Mouse (Mus musculus): ENCODE data around the gene Nat8. TPM values are rescaled to one million over a fixed set of nuclear protein-coding genes. Genes with fewer than 3 reads are reported as not detected.
"Not testable (repeated sequence)": the region's sequence is repeated elsewhere in the genome, so short reads cannot be mapped to it uniquely, and the experiment has no call there.

The Nat8 gene
- polyA plus RNA-seq (2015; fragmentation: Nextera tagmentation; extraction: Ambion mirVana): 0.26 TPM in 1 of 2 replicates, not detected in the other

DNA sequence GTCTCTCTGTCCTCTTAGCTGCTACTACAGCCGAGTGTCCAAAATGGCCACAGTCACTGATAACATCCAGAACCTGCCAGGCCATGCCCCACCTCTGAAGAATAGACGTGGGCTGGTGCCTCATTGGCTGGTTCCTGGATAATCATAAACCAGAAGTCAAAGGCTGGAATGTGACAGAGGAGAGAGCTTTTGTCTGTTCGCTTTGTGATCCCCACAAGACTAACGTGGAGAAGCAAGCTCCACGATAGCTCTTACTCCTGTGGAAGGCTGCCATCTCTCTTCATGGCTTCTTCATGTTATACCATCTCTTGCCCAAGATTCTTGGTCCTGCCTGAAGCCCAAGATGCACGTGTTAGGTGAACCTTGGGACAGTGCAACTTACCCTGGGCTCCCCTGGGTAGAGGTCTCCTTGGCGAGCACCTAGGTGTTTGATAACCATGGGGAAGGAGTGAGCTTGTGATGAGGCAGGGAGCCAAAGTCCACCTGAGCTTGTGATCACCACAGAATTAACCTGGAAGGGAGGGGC, at the start of gene Nat8:
TSS of gene Nat8 (minus strand) at position 287 of the 526 bp plus-strand sequence.
- Histone ChIP-seq H3K27me3 (replicated peaks) (no peaks in the 10 kb centered on the region), H3K4me3 (no peak within 1 kb of the TSS), H3K9ac (no peak within 1 kb of the TSS), H3K36me3 (replicated peaks) (no peaks in the 10 kb centered on the region), H3K27ac (no peak within 1 kb of the TSS), H3K9me3 (no peaks in the 10 kb centered on the region), H3K4me1 (no peaks in the 10 kb centered on the region), H3K4me2 (no peak within 1 kb of the TSS)
- 78% methylated on average over 7 of the region's 7 CpGs for WGBS
- ATAC-seq (replicated peaks): no peak

DNA sequence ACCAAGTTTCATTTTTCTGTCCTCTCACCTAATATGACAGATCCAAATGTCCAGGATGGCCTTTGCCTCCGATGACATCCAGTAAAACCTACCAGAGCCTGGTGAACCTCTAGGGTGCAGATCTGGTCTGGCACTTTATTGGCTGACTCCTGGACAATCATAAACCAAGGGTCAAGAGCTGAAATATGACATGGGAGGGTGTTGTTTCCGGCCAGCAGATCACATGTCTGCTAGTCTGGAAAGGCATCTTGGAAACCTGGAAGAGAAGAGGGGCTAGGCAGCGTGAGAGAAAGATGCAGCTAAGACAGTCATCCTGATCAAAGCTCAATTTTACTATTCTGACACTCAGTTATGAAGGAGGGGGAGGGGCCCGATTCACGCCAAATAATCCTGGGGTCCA, 37.1 kb upstream of the Nat8 start, which contains the start of gene Nat8f2:
TSS of gene Nat8f2 (minus strand) at position 153 of the 400 bp plus-strand sequence.
- not testable (repeated sequence) for H3K27me3 ChIP-seq (replicated peaks); H3K4me2 ChIP-seq; H3K4me1 ChIP-seq; ATAC-seq (replicated peaks); H3K9ac ChIP-seq; H3K9me3 ChIP-seq; H3K4me3 ChIP-seq; H3K27ac ChIP-seq; H3K36me3 ChIP-seq (replicated peaks)
- WGBS: 92% methylated on average over 5 of the region's 5 CpGs

DNA sequence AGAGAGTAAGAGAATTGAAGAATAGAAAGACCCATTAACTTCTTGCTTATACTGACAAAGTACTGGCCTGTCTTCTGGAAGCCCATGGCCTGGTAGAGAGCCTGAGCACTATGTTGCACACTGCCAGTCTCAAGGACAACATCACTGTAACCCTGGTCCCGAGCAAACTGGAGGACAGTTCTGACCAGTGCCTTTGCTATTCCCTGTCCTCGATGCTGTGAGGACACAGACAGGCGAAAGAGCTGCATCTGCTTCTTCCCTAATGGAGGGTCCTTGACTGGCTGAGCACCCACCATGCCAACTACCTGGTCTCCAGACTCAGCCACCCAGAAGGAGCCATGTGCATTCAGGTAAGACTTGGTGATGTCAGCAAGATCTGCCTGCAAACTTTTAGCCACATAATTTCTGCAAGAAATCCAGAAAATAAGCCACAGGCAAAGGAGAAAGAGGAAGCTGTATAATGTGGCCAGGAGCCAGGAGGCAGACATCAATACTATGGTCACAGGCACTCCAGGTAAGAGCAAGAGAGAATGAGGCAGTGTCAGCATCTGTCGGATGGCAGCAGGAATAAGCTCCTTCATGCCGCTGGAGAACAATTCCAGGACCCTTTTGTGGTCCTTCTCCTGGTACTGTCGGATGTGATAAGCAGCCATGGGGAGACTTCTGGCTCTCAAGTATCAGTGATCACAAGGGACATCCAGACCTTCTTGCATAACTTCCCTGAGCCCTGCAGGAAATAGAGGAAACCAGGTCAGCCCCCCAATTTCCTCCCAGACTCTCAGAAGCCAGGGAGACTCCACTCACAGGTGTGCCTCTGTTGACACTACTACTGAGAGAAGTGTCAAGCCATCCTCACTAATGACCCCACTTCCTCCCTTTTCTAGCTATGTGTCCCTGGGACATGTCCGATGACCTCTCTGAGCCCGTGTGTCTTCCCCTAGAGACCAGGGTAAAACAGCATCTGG, 36.1 kb upstream of the Nat8 start:
- no peak for ATAC-seq (replicated peaks)
- Histone ChIP-seq H3K9ac (no peak overlapping the region), H3K4me1 (no peaks in the 10 kb centered on the region), H3K27ac (no peak overlapping the region), H3K27me3 (replicated peaks) (no peaks in the 10 kb centered on the region), H3K4me3 (no peak overlapping the region), H3K4me2 (no peak overlapping the region), H3K36me3 (replicated peaks) (no peaks in the 10 kb centered on the region), H3K9me3 (no peaks in the 10 kb centered on the region)
- WGBS: 84% methylated on average over 8 of the region's 8 CpGs

DNA sequence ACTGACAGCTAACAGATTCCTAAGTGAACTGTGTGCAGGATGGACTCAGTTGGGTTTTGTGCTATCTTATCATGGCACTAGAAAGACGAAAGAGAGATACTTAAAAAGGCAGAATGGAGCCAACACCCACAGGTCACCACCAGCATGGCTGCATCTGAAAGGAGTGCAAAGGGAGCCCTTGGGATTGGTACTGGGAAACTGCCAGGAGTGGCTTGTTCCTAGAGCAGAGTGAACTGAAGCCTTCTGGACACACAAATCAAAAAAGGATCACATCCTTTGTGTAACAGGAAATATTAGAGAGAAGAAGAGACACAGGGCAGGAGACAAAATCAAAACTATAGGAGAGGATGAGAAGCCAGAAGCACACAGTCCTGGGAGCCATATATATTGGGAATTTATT, 35.1 kb upstream of the Nat8 start:
- H3K4me2 ChIP-seq; H3K27ac ChIP-seq; H3K36me3 ChIP-seq (replicated peaks); H3K27me3 ChIP-seq (replicated peaks); H3K9ac ChIP-seq; H3K4me1 ChIP-seq; H3K4me3 ChIP-seq; H3K9me3 ChIP-seq; ATAC-seq (replicated peaks): not testable (repeated sequence)
- WGBS: 72% methylated on average over 1 of the region's 1 CpGs

DNA sequence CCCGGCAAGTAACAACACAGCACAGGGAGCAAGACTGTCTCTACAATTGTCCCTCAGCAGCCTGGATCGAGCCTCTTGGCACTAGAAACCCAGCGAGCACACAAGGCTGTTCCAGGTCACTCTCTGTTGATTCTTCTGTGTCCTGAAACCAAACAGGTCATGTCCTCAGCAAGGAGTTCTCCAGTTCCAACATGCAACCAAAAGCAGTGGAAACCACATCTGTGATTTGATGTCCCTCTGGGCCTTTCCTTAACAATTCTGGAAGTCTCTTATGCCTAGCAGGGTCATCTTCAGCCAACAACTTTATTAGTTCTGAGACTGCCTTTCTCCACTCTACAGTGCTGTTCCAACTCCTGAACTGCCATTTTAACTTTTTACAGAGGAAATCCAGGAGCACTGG, 34.3 kb upstream of the Nat8 start:
- not testable (repeated sequence) for H3K9ac ChIP-seq; H3K27ac ChIP-seq; H3K4me2 ChIP-seq; H3K9me3 ChIP-seq; H3K4me3 ChIP-seq; H3K36me3 ChIP-seq (replicated peaks); H3K4me1 ChIP-seq; ATAC-seq (replicated peaks); H3K27me3 ChIP-seq (replicated peaks)
- whole genome bisulfite sequencing: 81% methylated on average over 3 of the region's 3 CpGs

DNA sequence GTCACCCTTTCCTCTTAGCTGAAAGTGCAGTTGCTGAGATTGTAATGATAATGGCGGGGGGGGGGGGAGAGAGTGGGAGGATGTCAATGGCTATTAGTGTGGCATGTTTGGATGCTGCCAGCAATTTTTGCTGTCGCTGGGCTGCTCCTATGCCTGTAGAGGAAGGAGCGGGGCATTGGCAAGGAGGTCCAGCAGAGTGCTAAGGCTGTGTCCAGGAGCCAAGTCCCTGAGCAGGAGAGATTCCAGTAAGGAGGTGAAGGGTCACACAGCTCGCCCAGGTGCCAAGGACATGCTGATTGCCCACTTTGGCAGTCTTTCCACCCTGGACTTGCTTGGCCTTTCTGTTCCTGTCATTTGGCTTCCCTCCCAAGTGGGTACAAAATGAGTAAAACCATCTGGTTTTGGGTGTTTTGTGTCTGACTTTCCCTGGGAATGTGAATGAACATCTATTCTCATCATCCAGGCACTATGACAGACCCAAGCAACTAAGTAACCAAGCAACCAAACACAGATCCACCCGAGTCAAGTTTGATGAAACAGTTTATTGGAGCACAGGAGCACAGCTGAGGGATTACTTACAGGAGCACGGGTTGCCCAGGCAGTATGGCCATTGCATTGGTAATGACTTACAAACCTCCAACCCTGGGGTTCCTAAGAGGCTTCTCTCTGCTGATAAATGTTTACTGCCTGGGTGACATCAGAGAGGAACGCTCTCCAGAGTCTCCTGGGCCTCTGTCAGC, 33.2 kb upstream of the Nat8 start:
- not testable (repeated sequence) for H3K9me3 ChIP-seq; H3K36me3 ChIP-seq (replicated peaks); H3K9ac ChIP-seq; H3K27ac ChIP-seq; H3K27me3 ChIP-seq (replicated peaks); H3K4me2 ChIP-seq; H3K4me3 ChIP-seq; H3K4me1 ChIP-seq; ATAC-seq (replicated peaks)
- 67% methylated on average over 5 of the region's 7 CpGs for WGBS

DNA sequence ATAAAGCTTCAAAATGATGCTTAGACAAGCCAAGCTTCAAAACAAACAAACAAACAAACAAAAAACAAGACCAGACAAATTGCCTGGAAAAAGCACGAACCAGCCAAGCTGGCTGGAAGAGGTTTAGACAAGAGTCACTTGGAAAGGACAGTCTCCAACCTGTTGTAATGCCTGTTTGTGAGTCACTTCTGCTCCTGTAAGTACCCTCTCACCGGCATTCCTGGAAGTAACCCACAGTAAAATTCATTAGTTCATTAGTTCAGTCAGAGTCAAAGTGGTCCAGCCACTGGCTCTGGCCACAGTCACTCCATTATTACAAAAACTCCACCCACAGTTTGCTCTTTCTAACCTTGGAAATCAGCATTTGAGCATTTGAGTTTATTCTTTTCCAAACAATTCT, 32.0 kb upstream of the Nat8 start:
- 89% methylated on average over 2 of the region's 2 CpGs for WGBS
- Histone ChIP-seq H3K4me1 (no peaks in the 10 kb centered on the region), H3K27me3 (replicated peaks) (no peaks in the 10 kb centered on the region), H3K27ac (no peak overlapping the region), H3K9ac (no peak overlapping the region), H3K9me3 (no peaks in the 10 kb centered on the region), H3K36me3 (replicated peaks) (no peaks in the 10 kb centered on the region), H3K4me3 (no peak overlapping the region), H3K4me2 (no peak overlapping the region)
- ATAC-seq (replicated peaks): no peak

DNA sequence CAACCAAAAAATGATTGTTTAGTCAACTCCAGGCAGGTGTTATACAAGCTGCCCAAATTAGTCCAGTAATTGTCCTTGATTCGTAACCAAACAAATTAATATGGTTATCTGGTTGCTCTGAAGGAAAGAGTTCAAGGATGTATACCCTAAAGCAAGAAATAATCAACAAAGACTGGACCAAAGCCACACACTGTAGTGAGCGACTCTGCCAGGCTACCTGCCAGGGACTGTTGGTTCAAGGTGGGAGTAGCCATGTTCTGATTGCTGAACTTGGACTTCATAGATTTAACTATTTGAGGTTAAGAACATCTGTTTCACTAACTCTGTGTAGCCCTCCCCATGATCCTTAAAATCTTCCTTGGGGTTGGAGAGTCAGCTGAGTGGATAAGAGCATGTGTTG, 31.3 kb upstream of the Nat8 start:
- no peak overlapping the region for H3K9ac ChIP-seq
- H3K36me3 ChIP-seq (replicated peaks): no peaks in the 10 kb centered on the region
- H3K4me3 ChIP-seq: no peak overlapping the region
- ATAC-seq (replicated peaks): no peak
- H3K4me2 ChIP-seq: no peak overlapping the region
- no peak overlapping the region for H3K27ac ChIP-seq
- no peaks in the 10 kb centered on the region for H3K9me3 ChIP-seq
- H3K27me3 ChIP-seq (replicated peaks): no peaks in the 10 kb centered on the region
- no peaks in the 10 kb centered on the region for H3K4me1 ChIP-seq
- WGBS: 85% methylated on average over 2 of the region's 2 CpGs

DNA sequence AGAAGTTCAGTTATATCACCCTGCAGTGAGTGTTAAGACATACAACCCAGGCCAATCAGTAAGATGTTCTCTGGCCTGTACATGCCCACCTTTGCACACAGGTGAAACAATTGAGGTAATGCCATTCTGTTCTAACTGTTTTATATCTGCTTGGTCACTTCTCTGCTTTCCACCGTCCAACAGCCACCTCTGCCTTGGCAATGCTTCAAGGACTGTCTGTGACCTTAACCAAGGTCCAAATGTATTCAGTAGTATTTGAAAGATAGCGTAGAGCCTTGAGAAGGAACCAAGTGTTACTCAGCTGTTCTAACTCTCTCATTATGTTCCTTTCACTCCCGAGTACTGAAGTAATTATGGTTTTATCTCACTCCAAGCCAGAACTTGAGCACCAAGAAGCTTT, 30.7 kb upstream of the Nat8 start:
- 88% methylated on average over 3 of the region's 3 CpGs for WGBS
- no peaks in the 10 kb centered on the region for H3K4me1 ChIP-seq

DNA sequence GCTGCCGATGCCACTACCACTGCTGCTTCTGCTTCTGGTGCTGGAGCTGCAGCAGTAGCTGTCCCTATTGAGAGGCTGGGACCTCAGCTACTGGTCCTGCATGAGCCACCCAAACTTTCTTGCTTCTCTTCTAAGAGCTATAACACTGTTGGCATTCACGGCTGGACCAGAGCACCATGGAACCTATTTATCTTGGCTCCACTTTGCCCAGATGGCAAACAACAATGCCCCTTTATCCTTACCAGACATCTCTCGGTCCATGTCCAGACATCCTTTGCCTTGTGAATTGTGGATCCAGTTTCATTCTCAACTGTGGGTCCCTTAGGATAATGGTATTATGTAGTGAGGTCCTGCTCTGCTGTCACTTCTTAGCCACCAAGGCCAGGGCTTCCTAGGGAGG, 29.4 kb upstream of the Nat8 start:
- 86% methylated on average over 3 of the region's 3 CpGs for WGBS
- Histone ChIP-seq H3K4me1 (no peaks in the 10 kb centered on the region), H3K4me3 (no peak overlapping the region), H3K27me3 (replicated peaks) (no peaks in the 10 kb centered on the region), H3K27ac (no peak overlapping the region), H3K36me3 (replicated peaks) (no peaks in the 10 kb centered on the region), H3K9ac (no peak overlapping the region), H3K4me2 (no peak overlapping the region), H3K9me3 (no peaks in the 10 kb centered on the region)
- no peak for ATAC-seq (replicated peaks)

More for the DNA sequence above, 30.7 kb upstream of the Nat8 start:
- Histone ChIP-seq H3K4me2 (no peak overlapping the region), H3K36me3 (replicated peaks) (no peaks in the 10 kb centered on the region), H3K9ac (no peak overlapping the region), H3K9me3 (no peaks in the 10 kb centered on the region), H3K27me3 (replicated peaks) (no peaks in the 10 kb centered on the region), H3K27ac (no peak overlapping the region), H3K4me3 (no peak overlapping the region)
- ATAC-seq (replicated peaks): no peak

DNA sequence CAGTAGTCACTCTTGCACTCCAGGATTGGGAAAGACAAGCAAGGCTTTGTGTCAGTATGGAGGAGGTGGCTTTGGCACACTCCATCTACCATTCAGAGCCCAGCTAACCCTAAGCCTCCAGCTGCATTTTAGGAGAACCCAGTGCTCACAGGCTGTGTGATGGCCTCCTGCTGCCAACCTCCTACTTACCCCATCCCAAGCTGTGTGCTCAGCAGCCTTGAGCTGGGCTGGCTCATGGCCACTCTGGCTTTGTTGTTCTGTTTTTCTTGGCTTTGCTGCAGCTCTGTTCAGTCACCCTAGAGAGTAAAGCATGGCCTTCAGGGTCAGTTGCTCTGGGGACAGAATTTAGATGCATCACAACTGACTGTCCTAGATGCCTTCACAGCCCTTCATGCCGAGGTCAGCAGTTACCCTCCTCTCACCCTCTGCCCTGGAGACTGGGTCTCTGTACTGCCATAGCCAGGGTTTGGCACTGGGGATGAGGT, 24.4 kb upstream of the Nat8 start:
- Histone ChIP-seq H3K9ac (no peak overlapping the region), H3K27ac (no peak overlapping the region), H3K9me3 (no peaks in the 10 kb centered on the region), H3K4me3 (no peak overlapping the region), H3K4me2 (no peak overlapping the region), H3K27me3 (replicated peaks) (no peaks in the 10 kb centered on the region), H3K4me1 (no peaks in the 10 kb centered on the region), H3K36me3 (replicated peaks) (no peaks in the 10 kb centered on the region)
- 86% methylated on average over 1 of the region's 1 CpGs for WGBS
- peak; percentile 67 for ATAC-seq (replicated peaks)

DNA sequence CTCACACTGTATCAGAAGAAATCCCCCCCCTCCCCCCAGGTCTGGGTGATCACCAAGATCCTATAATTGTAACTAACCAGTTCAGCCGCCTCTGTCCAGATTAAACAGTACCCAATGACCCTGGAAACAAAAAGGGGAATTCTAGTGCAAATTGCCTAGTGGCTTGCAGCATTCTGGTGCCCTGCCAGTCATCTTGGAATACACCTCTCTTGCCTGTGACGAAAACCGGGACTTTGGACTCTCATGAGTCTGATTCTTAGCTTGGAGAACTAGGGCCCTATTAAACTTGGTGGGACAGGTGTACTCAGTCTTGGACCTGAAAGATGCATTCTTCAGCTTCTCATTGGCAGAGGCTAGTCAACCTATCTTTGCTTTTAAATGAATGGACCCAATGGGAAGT, 21.6 kb upstream of the Nat8 start:
- Histone ChIP-seq H3K4me3 (no peak overlapping the region), H3K9me3 (no peaks in the 10 kb centered on the region), H3K36me3 (replicated peaks) (no peaks in the 10 kb centered on the region), H3K27ac (no peak overlapping the region), H3K27me3 (replicated peaks) (no peaks in the 10 kb centered on the region), H3K9ac (no peak overlapping the region), H3K4me2 (no peak overlapping the region), H3K4me1 (no peaks in the 10 kb centered on the region)
- 75% methylated on average over 3 of the region's 3 CpGs for WGBS
- ATAC-seq (replicated peaks): no peak
